Mouse (Mus musculus) adipocyte (in vitro differentiated cells): ENCODE data around the gene Kcnc1.

Source experiments
- DNase-seq: peaks from one replicate; pipeline ENCODE4 v3.0.0-alpha.2; 2016; ENCODE audit warnings: low spot score

The Kcnc1 gene

DNA sequence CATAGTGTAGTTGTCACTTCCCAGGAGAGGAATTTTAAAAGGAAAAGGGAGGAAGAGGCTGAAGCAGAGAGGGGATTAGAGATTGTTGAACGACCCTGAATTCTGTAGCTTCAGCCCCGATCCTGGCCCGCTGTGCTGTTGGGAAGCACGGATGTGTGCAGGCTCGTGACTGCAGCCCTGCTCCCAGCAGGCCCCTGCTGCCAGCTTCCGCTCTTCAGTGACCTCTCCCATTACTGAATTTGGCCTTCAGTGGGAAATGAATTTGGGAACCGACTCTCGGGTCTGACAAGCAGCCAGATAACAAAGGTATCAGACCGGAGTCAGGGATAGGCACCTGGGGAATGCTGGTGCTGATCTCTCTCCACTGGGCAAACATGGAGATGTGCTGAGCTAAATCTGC is 76.8 kb downstream of the Kcnc1 start:
- DNase-seq, result no peak

DNA sequence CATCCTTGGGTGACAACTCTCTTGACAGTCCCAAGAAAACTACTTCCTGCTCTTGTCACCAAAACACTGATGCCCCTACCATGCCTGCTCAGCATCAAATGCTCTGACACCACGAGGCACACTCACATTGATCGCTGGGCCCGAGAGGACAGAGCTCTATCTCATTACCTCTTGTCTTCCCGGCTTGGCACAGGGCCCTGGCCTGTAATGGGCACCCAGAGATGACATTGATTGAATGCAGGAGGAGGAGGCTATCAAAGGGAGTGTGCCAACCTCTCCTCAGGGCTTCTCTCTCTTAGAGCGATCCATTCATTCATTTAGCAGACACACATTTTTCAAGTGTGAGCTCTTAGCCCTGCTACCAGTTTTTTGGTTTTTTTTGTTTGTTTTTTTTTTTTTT is 79.2 kb downstream of the Kcnc1 start:
- no peak for DNase-seq

- no peak for DNase-seq
These were observed 81.2 kb downstream of the Kcnc1 start for GRCm38 (mm10) chr7:46477456-46477855.

DNA sequence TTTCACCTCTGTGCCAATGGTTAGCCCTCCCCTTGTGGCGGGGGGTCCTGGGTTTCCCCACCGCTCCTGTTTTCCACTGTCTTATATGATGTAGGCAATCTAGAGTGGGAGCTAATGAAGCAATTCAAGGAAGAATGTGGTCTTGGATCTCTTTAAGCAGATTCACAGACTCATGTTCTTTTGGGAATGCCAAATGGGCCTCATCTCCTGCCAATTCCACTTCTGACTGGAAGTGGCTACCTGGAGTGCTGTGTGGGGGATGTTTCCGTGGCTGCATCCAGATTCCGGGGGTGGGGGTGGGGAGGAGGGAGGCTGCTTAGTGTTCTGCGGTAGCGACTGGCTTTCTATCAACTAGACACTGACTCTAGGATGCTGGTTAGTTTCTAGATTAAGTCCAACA is 83.5 kb downstream of the Kcnc1 start:
- DNase-seq, result no peak

DNA sequence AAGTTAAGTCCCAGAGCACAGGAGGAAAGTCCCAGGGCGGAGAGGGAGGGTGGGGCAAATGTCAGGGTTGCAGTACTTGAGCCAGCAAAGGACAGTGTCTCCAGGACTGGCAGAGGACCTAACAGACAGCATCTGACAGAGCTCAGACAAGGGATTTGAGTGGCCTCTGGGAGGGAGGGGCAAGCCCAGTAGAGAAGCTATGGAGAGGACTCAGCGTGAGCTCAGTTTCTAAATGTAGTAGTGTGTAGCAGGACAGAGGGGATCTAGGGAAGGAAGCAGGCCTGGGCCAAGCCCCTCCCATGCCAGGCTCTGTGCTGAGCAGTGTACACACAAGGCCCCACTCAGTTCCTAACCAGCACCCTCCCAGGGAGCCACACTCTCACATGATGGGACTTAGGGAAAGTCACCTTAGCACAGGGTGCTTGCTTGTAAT is 85.8 kb downstream of the Kcnc1 start:
- DNase-seq, result peak; percentile 7

- no peak for DNase-seq
These were observed 86.8 kb downstream of the Kcnc1 start for GRCm38 (mm10) chr7:46483050-46483449.

GRCm38 (mm10) chr7:46484223-46484622 is 87.9 kb downstream of the Kcnc1 start:
- DNase-seq, result no peak

GRCm38 (mm10) chr7:46486761-46487160 is 90.5 kb downstream of the Kcnc1 start:
- DNase-seq, result no peak

GRCm38 (mm10) chr7:46487354-46487753 is 91.1 kb downstream of the Kcnc1 start:
- no peak for DNase-seq
